In genomic region chr7:107607766-107608165, GRCm38 (mm10) we compare ENCODE assay signal across 29 mouse cellular contexts. TPM values are rescaled to one million over a fixed set of nuclear protein-coding genes. Genes with fewer than 3 reads are reported as not detected.
"Had no signal": no experiment of that assay in that cellular context is flagged by ENCODE, and none has a peak within 500 bp of the region (broad histone marks: within the 10 kb centered on the region; RNA-seq: fewer than 3 reads in every experiment).

No protein-coding gene starts in this region.

- DNase-seq: kidney, adult 18-20 months; kidney, adult 9 months; kidney, postnatal 14 days; kidney, postnatal 4 days; liver; lung, adult 18-20 months; lung, postnatal 10 days; lung, postnatal 4 days; thymus, adult 2 months; thymus, postnatal 14 days; thymus, postnatal 4 days had no signal

- ATAC-seq: liver, embryonic 12.5 days; midbrain, embryonic 13.5 days; midbrain, embryonic 16.5 days had no signal

RNA-seq across cellular contexts. Expression of gene 5330417H12Rik, which starts 17.2 kb away (rescaled TPM):
- total RNA-seq: layer of hippocampus, adult 18-20 months; layer of hippocampus, postnatal 14 days; left cerebral cortex, adult 18-20 months; left cerebral cortex, postnatal 25 days had no signal
- polyA plus RNA-seq: kidney, embryonic 16.5 days; limb, embryonic 10.5 days; liver, embryonic 12.5 days; liver, embryonic 15.5 days; lung, embryonic 15.5 days; midbrain, embryonic 10.5 days; midbrain, embryonic 13.5 days; midbrain, embryonic 16.5 days; neural tube, embryonic 11.5 days; neural tube, embryonic 14.5 days; small intestine, adult 2 months; spleen, adult 2 months; stomach, embryonic 14.5 days; stomach, postnatal 0 days; thymus, adult 2 months had no signal
